Mouse (Mus musculus) liver, adult 2 months (tissue): ENCODE measurements around the gene Lrpap1.

Experiments
- CTCF ChIP-seq: fragments of 200-500 bp; IDR thresholded peaks from 2 replicates; pipeline ENCODE4 v1.5.1; 2011; ENCODE audit warnings: low read depth, low read length, control low read depth
- POLR2A ChIP-seq: fragments of 200-500 bp; IDR thresholded peaks from 2 replicates; pipeline ENCODE4 v1.6.1; 2011; ENCODE audit warnings: low read length, control low read depth; ENCODE audit not compliant: insufficient read depth; ENCODE audit errors: extremely low read depth

DNA sequence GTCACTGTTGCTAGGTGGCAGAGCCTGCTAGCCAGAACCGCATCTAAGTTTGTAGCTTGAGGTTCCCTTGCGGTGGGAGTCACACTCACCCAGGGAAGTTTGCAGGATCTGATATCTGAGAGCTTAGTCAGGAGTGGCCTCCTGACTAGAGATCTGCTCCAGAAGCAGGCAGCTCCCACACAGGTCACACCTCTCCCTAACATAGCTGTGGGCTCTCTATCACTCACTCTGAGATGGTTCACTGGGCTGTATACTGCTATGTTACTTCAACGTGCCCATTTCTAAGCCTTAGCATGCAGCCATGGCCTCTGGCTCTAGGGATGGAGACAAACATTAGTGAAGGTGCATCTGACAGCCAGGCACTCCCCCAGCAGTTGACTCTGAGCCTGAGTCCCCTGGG, 13.9 kb downstream of the Lrpap1 start:
- TF ChIP-seq POLR2A (no peak), CTCF (no peak)
